In genomic region chr2:155524378-155524777, GRCm38 (mm10) we compare ENCODE assay signal across 13 mouse cellular contexts.
"Had no signal": no experiment of that assay in that cellular context is flagged by ENCODE, and none has a peak within 500 bp of the region (broad histone marks: within the 10 kb centered on the region; RNA-seq: fewer than 3 reads in every experiment).

No protein-coding gene starts in this region.

- DNase-seq: kidney, adult 9 months; kidney, postnatal 14 days; liver, embryonic 13.5 days; liver, postnatal 0 days; right cerebral cortex, postnatal 14 days; thymus, postnatal 14 days had no signal

- ATAC-seq: intestine, embryonic 16.5 days; liver, postnatal 0 days; midbrain, embryonic 15.5 days had no signal

- H3K9ac ChIP-seq: limb, embryonic 15.5 days; liver, embryonic 13.5 days; liver, postnatal 0 days; midbrain, embryonic 15.5 days; neural tube, embryonic 13.5 days; stomach, embryonic 15.5 days had no signal

- H3K27me3 ChIP-seq: limb, embryonic 15.5 days; liver, embryonic 13.5 days; midbrain, embryonic 15.5 days; neural tube, embryonic 13.5 days; stomach, embryonic 15.5 days had no signal

- H3K4me2 ChIP-seq: limb, embryonic 15.5 days; liver, embryonic 13.5 days; midbrain, embryonic 11.5 days; midbrain, embryonic 15.5 days; neural tube, embryonic 13.5 days; stomach, embryonic 15.5 days had no signal

- H3K27ac ChIP-seq: left cerebral cortex, adult 2 months; limb, embryonic 15.5 days; midbrain, embryonic 15.5 days; neural tube, embryonic 13.5 days; stomach, embryonic 15.5 days had no signal

- H3K9me3 ChIP-seq: limb, embryonic 15.5 days; liver, embryonic 13.5 days; midbrain, embryonic 15.5 days; neural tube, embryonic 13.5 days; stomach, embryonic 15.5 days had no signal

- H3K36me3 ChIP-seq: limb, embryonic 15.5 days; liver, embryonic 13.5 days; midbrain, embryonic 15.5 days; neural tube, embryonic 13.5 days; stomach, embryonic 15.5 days had no signal

- H3K4me1 ChIP-seq: limb, embryonic 15.5 days; midbrain, embryonic 15.5 days; neural tube, embryonic 13.5 days; stomach, embryonic 15.5 days had no signal

- H3K4me3 ChIP-seq: left cerebral cortex, adult 2 months; limb, embryonic 15.5 days; liver, embryonic 13.5 days; midbrain, embryonic 15.5 days; neural tube, embryonic 13.5 days; stomach, embryonic 15.5 days had no signal
